Mouse (Mus musculus) testis, adult 2 months (tissue): ENCODE data around the gene Dyrk2. TPM values are rescaled to one million over a fixed set of nuclear protein-coding genes. Genes with fewer than 3 reads are reported as not detected.
A peak's percentile ranks its signal among the peaks of the same experiment; 100 is the strongest.

Source experiments
- H3K27ac ChIP-seq: fragments of 200-500 bp; 2 replicates; pipeline ENCODE4 v1.5.1; 2012; ENCODE audit warnings: low read depth, low read length; ENCODE audit not compliant: control insufficient read depth, insufficient read depth
- H3K27me3 ChIP-seq: fragments of 200-500 bp; 2 replicates; pipeline ENCODE4 v1.6.1; 2012; ENCODE audit warnings: mild to moderate bottlenecking, low read length, moderate library complexity; ENCODE audit not compliant: control insufficient read depth, insufficient read depth
- H3K36me3 ChIP-seq: fragments of 200-500 bp; 2 replicates; pipeline ENCODE4 v1.6.1; 2012; ENCODE audit warnings: mild to moderate bottlenecking, low read length; ENCODE audit not compliant: control insufficient read depth, insufficient read depth
- H3K4me1 ChIP-seq: fragments of 200-500 bp; 2 replicates; pipeline ENCODE4 v1.6.1; 2012; ENCODE audit warnings: low read length; ENCODE audit not compliant: control insufficient read depth, insufficient read depth
- H3K4me3 ChIP-seq: fragments of 200-500 bp; 2 replicates; pipeline ENCODE4 v1.5.1; 2012; ENCODE audit warnings: low read depth, mild to moderate bottlenecking, low read length, moderate library complexity, mixed read lengths; ENCODE audit not compliant: control insufficient read depth
- CTCF ChIP-seq: fragments of 200-500 bp; IDR thresholded peaks from 2 replicates; pipeline ENCODE4 v1.5.1; 2012; ENCODE audit warnings: low read depth, mild to moderate bottlenecking, inconsistent platforms, low read length, moderate library complexity; ENCODE audit not compliant: control insufficient read depth, insufficient read depth, insufficient replicate concordance
- POLR2A ChIP-seq: fragments of 200-500 bp; IDR thresholded peaks from 2 replicates; pipeline ENCODE4 v1.6.1; 2012; ENCODE audit warnings: low read depth, mild to moderate bottlenecking, inconsistent platforms, low read length, moderate library complexity; ENCODE audit not compliant: control insufficient read depth
- polyA plus RNA-seq: library from polyadenylated mRNA; depleted of rRNA; stranded (reverse); fragments of >200 nt; gene quantifications from 2 replicates; pipeline ENCODE4 v1.2.3, GENCODE M21; 2012

Gene Dyrk2
- polyA plus RNA-seq, 1 experiment: 21.6 TPM

- Histone ChIP-seq H3K36me3 (no peaks in the 10 kb centered on the region), H3K27ac (no peak overlapping the region), H3K4me3 (peak overlapping the region; percentile 86), H3K27me3 (no peaks in the 10 kb centered on the region), H3K4me1 (peaks cover 10% of the 10 kb centered on the region)
- no peak for TF ChIP-seq CTCF
- no peak for TF ChIP-seq POLR2A
These were observed 8.6 kb downstream of the Dyrk2 start for GRCm38 (mm10) chr10:118861234-118862025.

GRCm38 (mm10) chr10:118859655-118860054, 10.4 kb downstream of the Dyrk2 start:
- TF ChIP-seq POLR2A (no peak), CTCF (no peak)
- no peaks in the 10 kb centered on the region for H3K27me3 ChIP-seq
- H3K4me3 ChIP-seq: peak overlapping the region; percentile 86
- H3K27ac ChIP-seq: no peak overlapping the region
- H3K36me3 ChIP-seq: no peaks in the 10 kb centered on the region
- peaks cover 10% of the 10 kb centered on the region for H3K4me1 ChIP-seq

GRCm38 (mm10) chr10:118854641-118855040, 15.4 kb downstream of the Dyrk2 start:
- no peak overlapping the region for H3K27ac ChIP-seq
- TF ChIP-seq CTCF (no peak), POLR2A (no peak)
- no peaks in the 10 kb centered on the region for H3K27me3 ChIP-seq
- no peak overlapping the region for H3K4me3 ChIP-seq
- no peaks in the 10 kb centered on the region for H3K36me3 ChIP-seq
- H3K4me1 ChIP-seq: peaks cover 2% of the 10 kb centered on the region

- Histone ChIP-seq H3K4me3 (peak overlapping the region; percentile 3; the same call in 1 of the 2 replicates), H3K27ac (no peak overlapping the region), H3K4me1 (no peaks in the 10 kb centered on the region; the same call in none of the 2 replicates), H3K36me3 (no peaks in the 10 kb centered on the region), H3K27me3 (no peaks in the 10 kb centered on the region)
- no peak for TF ChIP-seq POLR2A
- no peak for TF ChIP-seq CTCF
These were observed 17.5 kb downstream of the Dyrk2 start for GRCm38 (mm10) chr10:118852554-118852953.

DNA sequence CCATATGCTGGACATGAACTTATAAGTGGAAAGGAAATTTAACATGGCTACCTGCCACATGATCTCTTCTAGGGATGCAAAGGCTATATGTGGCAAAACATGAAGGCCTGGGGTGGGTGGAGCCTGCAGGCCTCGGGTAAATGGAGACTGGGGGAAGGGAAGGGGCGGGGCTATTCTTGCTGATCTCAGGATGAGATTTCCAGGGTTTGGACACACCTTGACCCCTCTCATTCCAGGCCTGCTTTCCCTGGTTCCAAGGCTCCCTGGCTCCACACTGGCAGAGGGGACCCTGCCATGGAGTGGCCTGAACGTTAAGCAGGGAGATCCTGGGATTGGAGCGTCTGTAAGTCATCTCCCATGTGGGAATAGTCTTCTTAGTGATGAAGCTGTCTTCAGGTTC, 21.5 kb downstream of the Dyrk2 start:
- no peaks in the 10 kb centered on the region for H3K36me3 ChIP-seq
- H3K27me3 ChIP-seq: no peaks in the 10 kb centered on the region
- no peak overlapping the region for H3K4me3 ChIP-seq
- H3K4me1 ChIP-seq: no peaks in the 10 kb centered on the region; the same call in 1 of the 2 replicates
- no peak overlapping the region for H3K27ac ChIP-seq
- TF ChIP-seq POLR2A (no peak), CTCF (no peak)

DNA sequence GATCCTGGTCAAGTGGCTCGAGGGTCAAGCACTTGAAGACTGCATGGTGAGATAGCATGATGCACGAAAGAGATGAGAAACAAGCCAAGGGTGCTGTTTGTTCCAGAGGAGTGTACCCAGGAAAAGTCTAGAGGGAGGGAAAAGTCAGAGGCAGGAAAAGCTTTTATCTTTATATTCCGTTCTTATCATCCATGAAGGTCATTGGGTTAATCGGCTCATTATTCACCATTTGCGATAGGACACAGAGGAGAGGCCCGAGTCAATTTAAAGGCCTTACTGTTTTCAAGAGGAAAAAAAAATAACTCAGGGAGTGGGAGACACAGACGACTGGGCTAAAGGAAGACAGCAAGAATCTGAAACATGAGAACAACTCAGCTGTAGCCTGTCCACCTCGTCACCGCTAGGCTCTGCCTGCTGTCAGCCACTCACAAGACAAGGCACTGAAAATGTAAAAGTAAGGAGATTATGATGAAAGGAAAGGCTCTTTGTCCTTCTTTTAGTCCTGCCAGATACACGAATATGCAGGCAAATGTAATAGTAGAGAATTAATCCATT, 22.9 kb downstream of the Dyrk2 start:
- no peaks in the 10 kb centered on the region for H3K36me3 ChIP-seq
- no peaks in the 10 kb centered on the region for H3K4me1 ChIP-seq
- TF ChIP-seq CTCF (no peak), POLR2A (no peak)
- no peak overlapping the region for H3K4me3 ChIP-seq
- H3K27me3 ChIP-seq: no peaks in the 10 kb centered on the region
- H3K27ac ChIP-seq: no peak overlapping the region

DNA sequence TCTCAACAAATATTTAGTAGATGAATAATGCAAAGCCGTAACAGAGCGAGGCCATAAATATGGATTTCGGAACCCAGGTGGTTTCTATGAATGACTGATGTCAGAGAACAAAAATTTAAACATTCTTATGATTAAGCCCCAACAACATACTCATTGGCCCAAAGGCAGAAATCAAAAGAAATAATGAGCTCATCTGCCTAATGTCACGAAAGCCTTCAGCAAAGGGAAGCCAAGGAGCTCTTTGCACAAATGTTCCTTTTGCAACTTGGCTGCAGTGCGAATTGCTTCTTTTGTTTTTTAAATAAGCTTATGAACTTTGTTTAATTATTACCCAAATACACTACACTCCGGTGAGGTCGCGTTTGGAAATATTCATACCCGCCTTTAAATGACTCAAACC, 29.4 kb downstream of the Dyrk2 start:
- peaks cover 2% of the 10 kb centered on the region for H3K4me1 ChIP-seq
- no peak overlapping the region for H3K4me3 ChIP-seq
- no peak for TF ChIP-seq POLR2A
- TF ChIP-seq CTCF: no peak
- H3K27me3 ChIP-seq: no peaks in the 10 kb centered on the region
- H3K27ac ChIP-seq: no peak overlapping the region
- no peaks in the 10 kb centered on the region for H3K36me3 ChIP-seq
